In genomic region chr2:167859575-167859974, GRCm38 (mm10) we compare ENCODE assay signal across 15 mouse cellular contexts.
A peak's percentile ranks its signal among the peaks of the same experiment; 100 is the strongest.
DNase-seq lines count a peak whose midpoint lies in the region; ATAC-seq and TF ChIP-seq lines count a peak whose summit lies in the region.
"Had no signal": no experiment of that assay in that cellular context is flagged by ENCODE, and none has a peak within 500 bp of the region (broad histone marks: within the 10 kb centered on the region; RNA-seq: fewer than 3 reads in every experiment).

No protein-coding gene starts in this region.

- H3K4me3 ChIP-seq in liver, adult 2 months (ENCODE audit: insufficient read depth, low read depth, low read length), result no peak overlapping the region
- no peak overlapping the region for H3K4me3 ChIP-seq in liver, embryonic 12.5 days
- H3K4me3 ChIP-seq in embryonic facial prominence, embryonic 13.5 days, result no peak overlapping the region
- no peak overlapping the region for H3K4me3 ChIP-seq in stomach, postnatal 0 days (ENCODE audit: low read depth, low read length)
- H3K4me3 ChIP-seq in midbrain, embryonic 13.5 days (replicated peaks), result no peak overlapping the region
- H3K4me3 ChIP-seq: heart, embryonic 12.5 days had no signal

- no peak for ATAC-seq in liver, embryonic 12.5 days
- no peak for ATAC-seq in embryonic facial prominence, embryonic 13.5 days (ENCODE audit: insufficient number of reproducible peaks, insufficient read depth, low FRiP score, low TSS enrichment, low read depth)
- no peak for ATAC-seq in stomach, postnatal 0 days (ENCODE audit: low FRiP score, low TSS enrichment)
- ATAC-seq in midbrain, embryonic 13.5 days, result no peak
- ATAC-seq: midbrain, embryonic 16.5 days had no signal

- no peaks in the 10 kb centered on the region for H3K79me2 ChIP-seq in liver, adult 2 months (ENCODE audit: control insufficient read depth, insufficient read depth, low read length)

- no peak for TF ChIP-seq CTCF in liver, adult 2 months (IDR thresholded peaks at IDR 0.05; ENCODE audit: low read depth, low read length)
- TF ChIP-seq CTCF in stomach, postnatal 0 days (IDR thresholded peaks at IDR 0.05; ENCODE audit: low read depth), result no peak

- H3K4me1 ChIP-seq in liver, adult 2 months (ENCODE audit: control insufficient read depth, insufficient read depth, low read length), result peaks cover 46% of the 10 kb centered on the region
- peaks cover 36% of the 10 kb centered on the region for H3K4me1 ChIP-seq in liver, embryonic 12.5 days
- H3K4me1 ChIP-seq in embryonic facial prominence, embryonic 13.5 days, result peaks cover 42% of the 10 kb centered on the region
- H3K4me1 ChIP-seq in stomach, postnatal 0 days (replicated peaks; ENCODE audit: control insufficient read depth, insufficient read depth), result peaks cover 14% of the 10 kb centered on the region
- H3K4me1 ChIP-seq in midbrain, embryonic 13.5 days (replicated peaks), result peaks cover 12% of the 10 kb centered on the region; the same call in 1 of the 2 replicates

- DNase-seq in liver, adult 2 months (ENCODE audit: extremely low read depth, low read depth, low spot score), result no peak
- peak; percentile 45 for DNase-seq in MN1 (ENCODE audit: low spot score)
- no peak for DNase-seq in stomach, postnatal 0 days (ENCODE audit: low spot score)
- no peak for DNase-seq in urinary bladder, postnatal 4 days (ENCODE audit: low spot score in 2 of 2)
- DNase-seq in kidney, adult 9 months, result no peak
- DNase-seq: adrenal gland, postnatal 14 days; cerebellum, adult 11 months; embryo, embryonic 11 days; layer of hippocampus, adult 9-11 months; right cerebral cortex, adult 18-20 months had no signal

- H3K4me2 ChIP-seq in liver, embryonic 12.5 days, result no peak overlapping the region
- H3K4me2 ChIP-seq in embryonic facial prominence, embryonic 13.5 days, result no peak overlapping the region
- H3K4me2 ChIP-seq in stomach, postnatal 0 days (replicated peaks; ENCODE audit: low read depth), result no peak overlapping the region
- H3K4me2 ChIP-seq in midbrain, embryonic 13.5 days (replicated peaks), result no peak overlapping the region
- H3K4me2 ChIP-seq: heart, embryonic 12.5 days had no signal

- TF ChIP-seq POLR2A in liver, adult 2 months (IDR thresholded peaks at IDR 0.05; ENCODE audit: extremely low read depth, insufficient read depth, low read length), result no peak

- no peaks in the 10 kb centered on the region for H3K27me3 ChIP-seq in liver, adult 2 months (ENCODE audit: control insufficient read depth, insufficient read depth, low read length)
- H3K27me3 ChIP-seq in liver, embryonic 12.5 days (replicated peaks), result peaks cover 39% of the 10 kb centered on the region
- no peaks in the 10 kb centered on the region for H3K27me3 ChIP-seq in embryonic facial prominence, embryonic 13.5 days
- H3K27me3 ChIP-seq in stomach, postnatal 0 days (ENCODE audit: control insufficient read depth, insufficient read depth, low read length), result no peaks in the 10 kb centered on the region
- H3K27me3 ChIP-seq in midbrain, embryonic 13.5 days, result no peaks in the 10 kb centered on the region
- H3K27me3 ChIP-seq: heart, embryonic 12.5 days had no signal

- 86% methylated on average over 10 of the region's 10 CpGs for WGBS in liver, adult 2 months
- 33% methylated on average over 10 of the region's 10 CpGs for WGBS in liver, embryonic 12.5 days (ENCODE audit: insufficient replicate concordance)
- 42% methylated on average over 10 of the region's 10 CpGs for WGBS in embryonic facial prominence, embryonic 13.5 days
- 49% methylated on average over 10 of the region's 10 CpGs for WGBS in stomach, postnatal 0 days
- WGBS in midbrain, embryonic 13.5 days, result 62% methylated on average over 10 of the region's 10 CpGs

- H3K27ac ChIP-seq in liver, adult 2 months (replicated peaks; ENCODE audit: insufficient read depth, low read depth, low read length), result peak overlapping the region; percentile 92
- no peak overlapping the region for H3K27ac ChIP-seq in liver, embryonic 12.5 days
- 0 out of 2 replicates have a peak overlapping the region, but pooled peaks have one; percentile 22 for H3K27ac ChIP-seq in embryonic facial prominence, embryonic 13.5 days
- peak overlapping the region; percentile 86 for H3K27ac ChIP-seq in stomach, postnatal 0 days (replicated peaks)
- H3K27ac ChIP-seq in midbrain, embryonic 13.5 days, result no peak overlapping the region

- no peaks in the 10 kb centered on the region for H3K36me3 ChIP-seq in liver, adult 2 months (ENCODE audit: control insufficient read depth, insufficient read depth, low read length)
- H3K36me3 ChIP-seq in liver, embryonic 12.5 days, result no peaks in the 10 kb centered on the region
- no peaks in the 10 kb centered on the region for H3K36me3 ChIP-seq in embryonic facial prominence, embryonic 13.5 days
- no peaks in the 10 kb centered on the region for H3K36me3 ChIP-seq in stomach, postnatal 0 days (ENCODE audit: control insufficient read depth, insufficient read depth, low read length)
- no peaks in the 10 kb centered on the region for H3K36me3 ChIP-seq in midbrain, embryonic 13.5 days
- H3K36me3 ChIP-seq: heart, embryonic 12.5 days had no signal

- no peak for TF ChIP-seq EP300 in stomach, postnatal 0 days (optimal IDR thresholded peaks at IDR 0.05)

- H3K9ac ChIP-seq in liver, adult 2 months (ENCODE audit: low read depth, low read length), result peak overlapping the region; percentile 6; the same call in 1 of the 2 replicates
- H3K9ac ChIP-seq in liver, embryonic 12.5 days, result no peak overlapping the region
- H3K9ac ChIP-seq in embryonic facial prominence, embryonic 13.5 days, result 0 out of 2 replicates have a peak overlapping the region, but pooled peaks have one; percentile 27
- no peak overlapping the region for H3K9ac ChIP-seq in stomach, postnatal 0 days (ENCODE audit: low read length)
- no peak overlapping the region for H3K9ac ChIP-seq in midbrain, embryonic 13.5 days (replicated peaks)

- H3K9me3 ChIP-seq in liver, embryonic 12.5 days (replicated peaks), result no peaks in the 10 kb centered on the region
- no peaks in the 10 kb centered on the region for H3K9me3 ChIP-seq in embryonic facial prominence, embryonic 13.5 days
- H3K9me3 ChIP-seq in stomach, postnatal 0 days (ENCODE audit: control insufficient read depth, low read length), result no peaks in the 10 kb centered on the region
- H3K9me3 ChIP-seq in midbrain, embryonic 13.5 days, result no peaks in the 10 kb centered on the region
- H3K9me3 ChIP-seq: heart, embryonic 12.5 days had no signal

Comparison
In these comparisons a context has a peak if more than half of its experiments do, and no peak if none do; other contexts are left out.
1. H3K27ac ChIP-seq: peak in liver, adult 2 months (single experiment), embryonic facial prominence, embryonic 13.5 days (single experiment) and stomach, postnatal 0 days (single experiment); none in liver, embryonic 12.5 days (single experiment) and midbrain, embryonic 13.5 days (single experiment).
2. H3K9ac ChIP-seq: peak in liver, adult 2 months (single experiment) and embryonic facial prominence, embryonic 13.5 days (single experiment); none in liver, embryonic 12.5 days (single experiment), stomach, postnatal 0 days (single experiment) and midbrain, embryonic 13.5 days (single experiment).